Mouse (Mus musculus) hindbrain, embryonic 12.5 days (tissue): ENCODE data around the gene Kif12. TPM values are rescaled to one million over a fixed set of nuclear protein-coding genes. Genes with fewer than 3 reads are reported as not detected.
A peak's percentile ranks its signal among the peaks of the same experiment; 100 is the strongest.

ENCODE experiments used
- ATAC-seq: fragments of 200-750 bp; cut with Nextera tagmentation; 2 replicates; pipeline ENCODE4 v1.8.0; 2017; ENCODE audit warnings: moderate TSS enrichment; ENCODE audit not compliant: low FRiP score
- H3K27ac ChIP-seq: fragments of 300-500 bp; sonication (generic); 2 replicates; pipeline ENCODE4 v1.5.1; 2016; ENCODE audit warnings: mild to moderate bottlenecking
- H3K27me3 ChIP-seq: fragments of 300-500 bp; sonication (generic); 2 replicates; pipeline ENCODE4 v1.6.1; 2016; ENCODE audit warnings: mild to moderate bottlenecking
- H3K36me3 ChIP-seq: fragments of 300-500 bp; sonication (generic); 2 replicates; pipeline ENCODE4 v1.6.1; 2016; ENCODE audit warnings: mild to moderate bottlenecking
- H3K4me1 ChIP-seq: fragments of 300-500 bp; sonication (generic); 2 replicates; pipeline ENCODE4 v1.6.1; 2016
- H3K4me2 ChIP-seq: fragments of 300-500 bp; sonication (generic); replicated peaks from 2 replicates; pipeline ENCODE4 v1.6.1; 2016; ENCODE audit warnings: mild to moderate bottlenecking
- H3K4me3 ChIP-seq: fragments of 300-500 bp; sonication (generic); 2 replicates; pipeline ENCODE4 v1.5.1; 2016; ENCODE audit warnings: mild to moderate bottlenecking
- H3K9ac ChIP-seq: fragments of 300-500 bp; sonication (generic); 2 replicates; pipeline ENCODE4 v1.6.1; 2016; ENCODE audit warnings: mild to moderate bottlenecking, moderate library complexity
- H3K9me3 ChIP-seq: fragments of 300-500 bp; sonication (generic); replicated peaks from 2 replicates; pipeline ENCODE4 v1.6.1; 2016; ENCODE audit warnings: mild to moderate bottlenecking
- WGBS: fragments of 180-500 bp; shearing (Covaris S2); methylation state at CpG from one replicate; pipeline ENCODE4 v1.1.7; 2016; 5-methylcytosine and 5-hydroxymethylcytosine counted together
- polyA plus RNA-seq: library from polyadenylated mRNA; unstranded; fragments of >200 nt; fragmentation: Nextera tagmentation; extraction: Ambion mirVana; gene quantifications from 2 replicates; pipeline ENCODE4 v1.2.1, GENCODE M21; 2016

Gene Kif12
- polyA plus RNA-seq, 1 experiment from 2014 or later: 0.27 TPM

DNA sequence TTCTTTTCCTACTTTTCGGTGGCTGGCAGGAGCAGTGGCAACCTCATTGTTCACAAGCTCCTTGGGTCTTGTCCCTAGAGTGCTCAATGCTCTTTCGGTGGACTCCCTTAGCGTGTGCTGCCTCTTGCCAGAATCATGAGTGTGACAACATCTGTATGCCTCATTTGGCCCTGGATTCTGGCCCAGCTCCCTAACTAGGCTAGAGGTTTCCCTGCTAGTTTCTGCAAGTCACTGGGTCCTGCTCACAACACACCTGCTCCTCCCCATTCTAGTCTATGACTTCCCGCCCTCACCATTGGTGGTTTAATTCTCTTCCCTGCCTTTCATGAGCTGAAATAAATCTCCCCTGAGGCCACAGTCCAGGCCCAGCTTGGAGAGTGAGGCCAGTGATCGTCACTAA lies 27.4 kb upstream of the Kif12 start:
- Histone ChIP-seq H3K36me3 (no peaks in the 10 kb centered on the region), H3K4me3 (no peak overlapping the region), H3K4me2 (no peak overlapping the region), H3K27me3 (no peaks in the 10 kb centered on the region), H3K9ac (no peak overlapping the region), H3K27ac (no peak overlapping the region), H3K4me1 (no peaks in the 10 kb centered on the region), H3K9me3 (no peaks in the 10 kb centered on the region)
- 85% methylated on average over 5 of the region's 5 CpGs for WGBS
- no peak for ATAC-seq

GRCm38 (mm10) chr4:63194366-63194765 lies 22.4 kb upstream of the Kif12 start:
- WGBS: 73% methylated on average over 2 of the region's 2 CpGs
- no peak for ATAC-seq

DNA sequence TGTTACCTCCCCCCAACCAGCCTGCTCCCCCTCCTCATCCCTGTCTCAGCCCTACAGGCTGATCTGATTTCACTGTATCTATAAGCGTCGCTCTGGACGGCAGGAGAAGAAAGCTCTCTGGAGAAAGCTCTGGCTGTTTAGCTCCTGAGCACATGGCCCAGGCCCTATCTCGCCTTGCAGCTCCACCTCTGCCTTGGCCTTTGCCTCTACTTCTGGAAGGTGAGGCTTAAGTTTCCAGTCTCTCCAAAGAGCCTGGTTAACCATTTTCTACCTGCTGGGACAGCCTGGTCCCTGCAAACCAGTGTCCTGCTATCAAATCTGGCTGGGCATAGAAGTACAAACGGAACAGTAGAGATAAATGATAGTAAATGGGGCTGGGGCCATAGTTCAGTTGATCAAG lies 19.7 kb upstream of the Kif12 start:
- Histone ChIP-seq H3K36me3 (no peaks in the 10 kb centered on the region), H3K4me1 (peaks cover 8% of the 10 kb centered on the region; the same call in 1 of the 2 replicates), H3K9ac (no peak overlapping the region), H3K9me3 (no peaks in the 10 kb centered on the region), H3K27ac (no peak overlapping the region), H3K27me3 (no peaks in the 10 kb centered on the region), H3K4me3 (no peak overlapping the region), H3K4me2 (no peak overlapping the region)
- no peak for ATAC-seq
- 73% methylated on average over 5 of the region's 5 CpGs for WGBS

More at GRCm38 (mm10) chr4:63194366-63194765, 22.4 kb upstream of the Kif12 start:
- H3K9me3 ChIP-seq: no peaks in the 10 kb centered on the region
- H3K9ac ChIP-seq: no peak overlapping the region
- H3K27me3 ChIP-seq: no peaks in the 10 kb centered on the region
- H3K27ac ChIP-seq: no peak overlapping the region
- no peak overlapping the region for H3K4me3 ChIP-seq
- no peaks in the 10 kb centered on the region for H3K36me3 ChIP-seq
- no peak overlapping the region for H3K4me2 ChIP-seq
- 0 out of 2 replicates have a peak, but pooled peaks cover 4% of the 10 kb centered on the region for H3K4me1 ChIP-seq

GRCm38 (mm10) chr4:63186281-63186870 lies 14.4 kb upstream of the Kif12 start:
- no peak overlapping the region for H3K4me2 ChIP-seq
- peaks cover 16% of the 10 kb centered on the region; the same call in 1 of the 2 replicates for H3K4me1 ChIP-seq
- no peaks in the 10 kb centered on the region for H3K27me3 ChIP-seq
- H3K27ac ChIP-seq: peak overlapping the region; percentile 68
- 45% methylated on average over 21 of the region's 21 CpGs for WGBS
- H3K4me3 ChIP-seq: no peak overlapping the region
- ATAC-seq: peak; percentile 49
- H3K9ac ChIP-seq: no peak overlapping the region
- no peaks in the 10 kb centered on the region for H3K9me3 ChIP-seq
- no peaks in the 10 kb centered on the region for H3K36me3 ChIP-seq

GRCm38 (mm10) chr4:63181556-63181955 lies 9.6 kb upstream of the Kif12 start:
- WGBS: 8% methylated on average over 5 of the region's 5 CpGs
- H3K9me3 ChIP-seq: no peaks in the 10 kb centered on the region
- no peak overlapping the region for H3K9ac ChIP-seq
- H3K36me3 ChIP-seq: no peaks in the 10 kb centered on the region
- peaks cover 8% of the 10 kb centered on the region; the same call in 1 of the 2 replicates for H3K4me1 ChIP-seq
- H3K27ac ChIP-seq: no peak overlapping the region
- peak; percentile 85 for ATAC-seq
- H3K4me2 ChIP-seq: no peak overlapping the region
- no peaks in the 10 kb centered on the region for H3K27me3 ChIP-seq
- no peak overlapping the region for H3K4me3 ChIP-seq

- Histone ChIP-seq H3K27ac (no peak overlapping the region), H3K27me3 (peaks cover 17% of the 10 kb centered on the region), H3K4me1 (no peaks in the 10 kb centered on the region), H3K9me3 (no peaks in the 10 kb centered on the region), H3K4me3 (no peak overlapping the region), H3K9ac (no peak overlapping the region), H3K36me3 (no peaks in the 10 kb centered on the region), H3K4me2 (no peak overlapping the region)
- WGBS: 53% methylated on average over 24 of the region's 24 CpGs
- no peak for ATAC-seq
These were observed 809 bp downstream of the Kif12 start for GRCm38 (mm10) chr4:63171122-63171521.

DNA sequence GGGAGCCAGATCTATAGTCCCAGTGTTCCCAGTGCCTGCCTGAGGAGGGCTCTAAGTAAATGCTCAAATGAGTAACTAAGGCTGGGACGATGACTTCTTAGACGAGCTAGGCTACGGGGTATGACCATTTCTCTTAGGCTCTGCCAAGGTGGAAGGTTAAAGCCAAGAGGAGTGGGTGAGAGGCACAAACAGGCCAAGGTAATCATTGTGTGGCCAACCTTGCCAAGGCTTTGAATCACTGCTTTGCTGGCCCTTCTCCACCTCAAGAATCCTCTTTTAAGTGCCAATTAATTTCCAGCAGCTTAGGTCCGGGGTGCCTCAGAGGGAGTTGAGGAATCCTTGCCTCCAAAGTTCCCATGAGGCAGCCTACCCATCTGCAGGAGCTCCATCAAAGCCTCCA lies 1.9 kb downstream of the Kif12 start:
- 87% methylated on average over 4 of the region's 4 CpGs for WGBS
- H3K36me3 ChIP-seq: no peaks in the 10 kb centered on the region
- H3K4me1 ChIP-seq: no peaks in the 10 kb centered on the region
- no peak for ATAC-seq
- no peak overlapping the region for H3K9ac ChIP-seq
- H3K4me2 ChIP-seq: no peak overlapping the region
- no peaks in the 10 kb centered on the region for H3K9me3 ChIP-seq
- no peak overlapping the region for H3K27ac ChIP-seq
- peaks cover 17% of the 10 kb centered on the region for H3K27me3 ChIP-seq
- H3K4me3 ChIP-seq: no peak overlapping the region

GRCm38 (mm10) chr4:63166323-63166722 lies 5.6 kb downstream of the Kif12 start:
- Histone ChIP-seq H3K27me3 (peaks cover 12% of the 10 kb centered on the region), H3K9ac (no peak overlapping the region), H3K4me2 (no peak overlapping the region), H3K4me3 (no peak overlapping the region), H3K9me3 (no peaks in the 10 kb centered on the region), H3K36me3 (no peaks in the 10 kb centered on the region), H3K4me1 (no peaks in the 10 kb centered on the region), H3K27ac (no peak overlapping the region)
- WGBS: 90% methylated on average over 5 of the region's 5 CpGs
- ATAC-seq: no peak

DNA sequence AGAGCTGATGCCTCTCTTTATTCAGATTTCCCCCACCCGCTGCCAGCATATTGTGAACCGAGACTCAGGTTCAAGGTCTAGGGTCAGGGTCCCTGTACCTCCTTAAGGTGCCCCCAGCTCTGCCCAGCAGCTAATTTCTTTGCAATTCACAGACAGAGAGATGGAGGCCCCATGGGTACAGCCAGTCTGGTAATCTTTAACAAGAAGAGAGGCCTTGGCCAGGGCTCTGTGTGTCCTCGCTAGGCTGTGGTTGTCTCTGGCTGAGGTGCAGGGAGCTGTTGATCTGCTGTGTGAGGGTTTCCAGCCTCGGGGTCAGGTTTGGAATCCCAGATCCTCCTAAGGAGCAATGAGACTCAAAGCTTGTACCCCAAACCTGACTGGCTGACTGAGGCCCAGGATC lies 6.3 kb downstream of the Kif12 start:
- Histone ChIP-seq H3K9me3 (no peaks in the 10 kb centered on the region), H3K27me3 (peaks cover 5% of the 10 kb centered on the region), H3K4me3 (no peak overlapping the region), H3K4me2 (no peak overlapping the region), H3K9ac (no peak overlapping the region), H3K4me1 (no peaks in the 10 kb centered on the region), H3K27ac (no peak overlapping the region), H3K36me3 (no peaks in the 10 kb centered on the region)
- ATAC-seq: no peak
- WGBS: 87% methylated on average over 4 of the region's 4 CpGs

DNA sequence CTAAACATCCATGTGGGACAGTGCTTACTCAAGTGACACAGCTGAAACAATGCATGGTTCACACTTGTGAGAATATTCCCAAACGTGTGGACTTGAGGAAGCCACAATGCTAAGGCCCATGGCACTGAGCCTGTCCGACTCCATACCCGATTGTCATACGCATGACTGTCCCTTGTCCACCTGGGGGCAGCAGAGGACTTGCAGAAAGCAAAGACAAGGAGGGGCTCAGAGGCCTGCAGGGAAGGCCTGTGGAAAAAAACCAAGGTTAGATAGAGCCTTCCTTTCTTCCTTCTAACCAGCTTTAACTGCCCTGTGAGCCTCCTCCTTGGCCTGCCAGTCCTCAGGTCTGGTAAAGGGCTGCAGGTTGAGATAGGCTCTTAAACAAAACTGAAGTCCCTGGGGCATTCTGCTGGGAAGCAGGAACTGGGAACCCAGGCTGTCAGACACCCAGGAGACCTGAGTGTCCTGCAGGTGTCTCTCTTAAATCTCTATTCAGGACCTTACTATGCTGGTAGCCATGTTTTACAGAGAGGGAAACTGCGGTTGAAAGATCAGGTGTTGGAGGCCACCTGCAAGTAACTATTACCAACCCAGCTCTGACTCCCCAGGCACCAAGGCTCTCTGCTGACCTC lies 12.9 kb downstream of the Kif12 start:
- H3K9ac ChIP-seq: no peak overlapping the region
- H3K27me3 ChIP-seq: no peaks in the 10 kb centered on the region
- WGBS: 16% methylated on average over 5 of the region's 5 CpGs
- H3K4me3 ChIP-seq: no peak overlapping the region
- no peaks in the 10 kb centered on the region for H3K36me3 ChIP-seq
- no peak overlapping the region for H3K27ac ChIP-seq
- no peak overlapping the region for H3K4me2 ChIP-seq
- H3K4me1 ChIP-seq: no peaks in the 10 kb centered on the region
- H3K9me3 ChIP-seq: no peaks in the 10 kb centered on the region
- peak; percentile 81 for ATAC-seq

GRCm38 (mm10) chr4:63158192-63158591 lies 13.7 kb downstream of the Kif12 start:
- Histone ChIP-seq H3K9me3 (no peaks in the 10 kb centered on the region), H3K27me3 (no peaks in the 10 kb centered on the region), H3K9ac (no peak overlapping the region), H3K36me3 (no peaks in the 10 kb centered on the region), H3K4me2 (no peak overlapping the region), H3K4me3 (no peak overlapping the region), H3K4me1 (no peaks in the 10 kb centered on the region), H3K27ac (no peak overlapping the region)
- 85% methylated on average over 7 of the region's 7 CpGs for WGBS
- no peak for ATAC-seq

GRCm38 (mm10) chr4:63156726-63157634 lies 15.0 kb downstream of the Kif12 start:
- ATAC-seq: no peak
- Histone ChIP-seq H3K4me1 (no peaks in the 10 kb centered on the region), H3K4me2 (no peak overlapping the region), H3K36me3 (no peaks in the 10 kb centered on the region), H3K9ac (no peak overlapping the region), H3K9me3 (no peaks in the 10 kb centered on the region), H3K27me3 (no peaks in the 10 kb centered on the region), H3K27ac (no peak overlapping the region), H3K4me3 (no peak overlapping the region)
- 62% methylated on average over 8 of the region's 8 CpGs for WGBS
